Mouse (Mus musculus) embryonic facial prominence, embryonic 14.5 days (tissue): Measurements from ENCODE around the gene Selenon. TPM values are rescaled to one million over a fixed set of nuclear protein-coding genes. Genes with fewer than 3 reads are reported as not detected.

ENCODE experiments used
- ATAC-seq: fragments of 200-750 bp; cut with Nextera tagmentation; 2 replicates; pipeline ENCODE4 v1.8.0; 2017; ENCODE audit warnings: low read depth, moderate number of reproducible peaks, moderate TSS enrichment
- DNase-seq: peaks from one replicate; pipeline ENCODE4 v3.0.0-alpha.2; 2015; ENCODE audit warnings: low spot score
- H3K27ac ChIP-seq: fragments of 300-500 bp; sonication (generic); replicated peaks from 2 replicates; pipeline ENCODE4 v1.5.1; 2014; ENCODE audit warnings: low read depth, mild to moderate bottlenecking, low read length, moderate library complexity
- H3K27me3 ChIP-seq: fragments of 300-500 bp; sonication (generic); replicated peaks from 2 replicates; pipeline ENCODE4 v1.6.1; 2014; ENCODE audit warnings: low read length; ENCODE audit not compliant: control insufficient read depth, insufficient read depth
- H3K36me3 ChIP-seq: fragments of 300-500 bp; sonication (generic); 2 replicates; pipeline ENCODE4 v1.6.1; 2014; ENCODE audit warnings: low read length, mixed read lengths; ENCODE audit not compliant: control insufficient read depth, insufficient read depth
- H3K4me1 ChIP-seq: fragments of 300-500 bp; sonication (generic); 2 replicates; pipeline ENCODE4 v1.6.1; 2014; ENCODE audit warnings: antibody characterized with exemption, low read length; ENCODE audit not compliant: control insufficient read depth, insufficient read depth
- H3K4me2 ChIP-seq: fragments of 300-500 bp; sonication (generic); 2 replicates; pipeline ENCODE4 v1.6.1; 2014; ENCODE audit warnings: low read depth, mild to moderate bottlenecking, low read length, moderate library complexity, mixed read lengths
- H3K4me3 ChIP-seq: fragments of 300-500 bp; sonication (generic); 2 replicates; pipeline ENCODE4 v1.5.1; 2014; ENCODE audit warnings: low read depth, mild to moderate bottlenecking, low read length
- H3K9ac ChIP-seq: fragments of 300-500 bp; sonication (generic); 2 replicates; pipeline ENCODE4 v1.6.1; 2014; ENCODE audit warnings: low read depth, mild to moderate bottlenecking, low read length, moderate library complexity, mixed read lengths
- H3K9me3 ChIP-seq: fragments of 300-500 bp; sonication (generic); 2 replicates; pipeline ENCODE4 v1.6.1; 2016; ENCODE audit warnings: low read length; ENCODE audit not compliant: control insufficient read depth
- WGBS: fragments of 180-500 bp; shearing (Covaris S2); extraction: QIAGEN DNeasy Blood & Tissue Kit; methylation state at CpG from one replicate; pipeline ENCODE4 v1.1.7; 2014; 5-methylcytosine and 5-hydroxymethylcytosine counted together
- polyA plus RNA-seq: library from polyadenylated mRNA; unstranded; fragments of >200 nt; fragmentation: Nextera tagmentation; extraction: Ambion mirVana; gene quantifications from 2 replicates; pipeline ENCODE4 v1.2.1, GENCODE M21; 2014

The Selenon gene
- polyA plus RNA-seq, 1 experiment from 2014 or later: 24.7 TPM

GRCm38 (mm10) chr4:134525806-134526205 is 26.2 kb downstream of the Selenon start:
- DNase-seq: peak; percentile 30
- Histone ChIP-seq H3K4me3 (no peak overlapping the region), H3K4me1 (no peaks in the 10 kb centered on the region), H3K27ac (no peak overlapping the region), H3K9me3 (no peaks in the 10 kb centered on the region), H3K36me3 (peaks cover 69% of the 10 kb centered on the region), H3K4me2 (no peak overlapping the region), H3K27me3 (no peaks in the 10 kb centered on the region), H3K9ac (no peak overlapping the region)
- 67% methylated on average over 5 of the region's 5 CpGs for WGBS
- peak; percentile 57; the same call in 1 of the 2 replicates for ATAC-seq

- Histone ChIP-seq H3K9ac (no peak overlapping the region), H3K27ac (no peak overlapping the region), H3K4me2 (no peak overlapping the region), H3K36me3 (peaks cover 47% of the 10 kb centered on the region), H3K4me1 (no peaks in the 10 kb centered on the region), H3K9me3 (no peaks in the 10 kb centered on the region), H3K4me3 (no peak overlapping the region), H3K27me3 (no peaks in the 10 kb centered on the region)
- DNase-seq (no peak), ATAC-seq (no peak)
- WGBS: 88% methylated on average over 4 of the region's 4 CpGs
Observed at GRCm38 (mm10) chr4:134523447-134523846, 28.5 kb downstream of the Selenon start.

- no peaks in the 10 kb centered on the region for H3K27me3 ChIP-seq
- no peaks in the 10 kb centered on the region for H3K9me3 ChIP-seq
- H3K4me1 ChIP-seq: no peaks in the 10 kb centered on the region
- no peak overlapping the region for H3K4me3 ChIP-seq
- H3K9ac ChIP-seq: no peak overlapping the region
- no peak overlapping the region for H3K27ac ChIP-seq
- no peak for ATAC-seq
- no peak for DNase-seq
- H3K4me2 ChIP-seq: no peak overlapping the region
- H3K36me3 ChIP-seq: peaks cover 10% of the 10 kb centered on the region
Observed at GRCm38 (mm10) chr4:134519281-134519680, 32.7 kb downstream of the Selenon start.

DNA sequence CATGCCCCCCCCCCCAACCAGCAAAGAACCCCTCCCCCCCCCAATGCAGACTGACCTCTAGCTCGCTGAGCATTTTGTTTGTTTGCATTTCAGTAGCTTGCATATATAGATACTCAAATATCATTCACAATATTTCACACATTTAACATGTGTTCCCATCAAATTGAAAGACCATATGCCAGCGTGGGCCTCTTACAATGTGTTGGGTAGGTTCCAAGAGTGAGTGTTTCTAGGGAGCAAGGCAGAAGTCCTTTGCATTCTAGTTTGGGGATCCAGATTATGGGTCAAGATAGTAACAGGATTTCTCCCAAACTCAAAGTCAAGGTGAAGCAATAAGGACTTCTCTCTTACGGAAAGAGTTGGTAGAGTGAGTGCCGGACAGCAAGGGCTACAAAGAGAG is 33.4 kb downstream of the Selenon start:
- H3K9ac ChIP-seq: no peak overlapping the region
- DNase-seq: no peak
- no peak overlapping the region for H3K4me2 ChIP-seq
- H3K4me3 ChIP-seq: no peak overlapping the region
- no peaks in the 10 kb centered on the region for H3K27me3 ChIP-seq
- H3K4me1 ChIP-seq: no peaks in the 10 kb centered on the region
- ATAC-seq: no peak
- H3K9me3 ChIP-seq: no peaks in the 10 kb centered on the region
- H3K36me3 ChIP-seq: peaks cover 5% of the 10 kb centered on the region; the same call in 1 of the 2 replicates
- H3K27ac ChIP-seq: no peak overlapping the region
- 90% methylated on average over 4 of the region's 4 CpGs for WGBS

- Histone ChIP-seq H3K4me2 (no peak overlapping the region), H3K4me1 (no peaks in the 10 kb centered on the region), H3K4me3 (no peak overlapping the region), H3K27me3 (no peaks in the 10 kb centered on the region), H3K9ac (no peak overlapping the region), H3K27ac (no peak overlapping the region), H3K36me3 (no peaks in the 10 kb centered on the region), H3K9me3 (no peaks in the 10 kb centered on the region)
- ATAC-seq (no peak), DNase-seq (no peak)
- WGBS: 91% methylated on average over 10 of the region's 10 CpGs
Observed at GRCm38 (mm10) chr4:134517719-134518118, 34.2 kb downstream of the Selenon start.

DNA sequence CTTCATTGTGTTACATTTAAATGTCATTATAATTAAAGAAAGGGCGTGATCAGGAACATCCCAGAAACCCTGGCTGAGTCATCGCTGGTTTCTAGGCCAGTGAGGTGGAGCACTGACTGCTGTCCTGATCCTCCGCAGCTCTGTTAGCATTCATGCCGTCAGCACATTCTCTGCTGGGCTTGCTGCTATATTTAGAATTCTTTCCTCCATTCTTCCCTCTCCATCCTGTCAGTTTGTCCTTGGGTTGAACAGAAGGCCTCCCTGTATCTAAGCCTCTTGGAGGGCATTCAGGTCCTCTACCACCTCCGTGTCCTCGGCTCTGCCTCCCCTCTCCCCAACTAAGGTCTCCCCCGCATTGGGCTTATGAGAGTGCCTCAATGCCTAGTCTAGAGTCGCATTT is 35.0 kb downstream of the Selenon start:
- DNase-seq (peak; percentile 23), ATAC-seq (no peak)
- no peaks in the 10 kb centered on the region; the same call in 1 of the 2 replicates for H3K4me1 ChIP-seq
- no peak overlapping the region for H3K4me2 ChIP-seq
- H3K27me3 ChIP-seq: no peaks in the 10 kb centered on the region
- 73% methylated on average over 8 of the region's 8 CpGs for WGBS
- no peak overlapping the region for H3K27ac ChIP-seq
- no peak overlapping the region for H3K9ac ChIP-seq
- no peak overlapping the region for H3K4me3 ChIP-seq
- no peaks in the 10 kb centered on the region for H3K36me3 ChIP-seq
- H3K9me3 ChIP-seq: no peaks in the 10 kb centered on the region

GRCm38 (mm10) chr4:134515614-134516013 is 36.4 kb downstream of the Selenon start:
- Histone ChIP-seq H3K4me3 (no peak overlapping the region), H3K4me1 (peaks cover 3% of the 10 kb centered on the region; the same call in 1 of the 2 replicates), H3K36me3 (no peaks in the 10 kb centered on the region), H3K9ac (0 out of 2 replicates have a peak overlapping the region, but pooled peaks have one; percentile 25), H3K27me3 (no peaks in the 10 kb centered on the region), H3K27ac (no peak overlapping the region), H3K9me3 (no peaks in the 10 kb centered on the region), H3K4me2 (no peak overlapping the region)
- no peak for DNase-seq
- ATAC-seq: no peak
- WGBS: 74% methylated on average over 7 of the region's 7 CpGs

GRCm38 (mm10) chr4:134514309-134514930 is 37.5 kb downstream of the Selenon start:
- Histone ChIP-seq H3K9ac (no peak overlapping the region), H3K27ac (no peak overlapping the region), H3K27me3 (no peaks in the 10 kb centered on the region), H3K9me3 (no peaks in the 10 kb centered on the region), H3K4me1 (peaks cover 3% of the 10 kb centered on the region; the same call in 1 of the 2 replicates), H3K4me3 (no peak overlapping the region), H3K36me3 (no peaks in the 10 kb centered on the region), H3K4me2 (no peak overlapping the region)
- 84% methylated on average over 11 of the region's 11 CpGs for WGBS
- ATAC-seq: no peak
- DNase-seq: no peak

- H3K9ac ChIP-seq: peak overlapping the region; percentile 41; the same call in 1 of the 2 replicates
- no peak for ATAC-seq
- WGBS: 28% methylated on average over 15 of the region's 15 CpGs
Observed at GRCm38 (mm10) chr4:134512798-134513197, 39.2 kb downstream of the Selenon start.

More at GRCm38 (mm10) chr4:134512798-134513197, 39.2 kb downstream of the Selenon start:
- Histone ChIP-seq H3K27me3 (no peaks in the 10 kb centered on the region), H3K4me2 (peak overlapping the region; percentile 43), H3K4me1 (peaks cover 3% of the 10 kb centered on the region; the same call in 1 of the 2 replicates), H3K4me3 (peak overlapping the region; percentile 11; the same call in 1 of the 2 replicates), H3K27ac (no peak overlapping the region), H3K9me3 (no peaks in the 10 kb centered on the region), H3K36me3 (no peaks in the 10 kb centered on the region)
- peak; percentile 85 for DNase-seq
